In genomic region chr4:43795844-43796243, GRCm38 (mm10) we compare ENCODE assay signal across 14 mouse cellular contexts. TPM values are rescaled to one million over a fixed set of nuclear protein-coding genes. Genes with fewer than 3 reads are reported as not detected.
"Had no signal": no experiment of that assay in that cellular context is flagged by ENCODE, and none has a peak within 500 bp of the region (broad histone marks: within the 10 kb centered on the region; RNA-seq: fewer than 3 reads in every experiment).

No protein-coding gene starts in this region.

RNA-seq across cellular contexts. Expression of gene Olfr159, which starts 25.0 kb away (rescaled TPM):
- total RNA-seq: neutrophil, adult 5-6 weeks had no signal
- polyA plus RNA-seq: neural tube, embryonic 13.5 days; neural tube, embryonic 14.5 days; neural tube, embryonic 15.5 days; small intestine, adult 2 months; spleen, adult 2 months; stomach, embryonic 14.5 days; stomach, embryonic 15.5 days; stomach, embryonic 16.5 days; stomach, postnatal 0 days; testis, adult 2 months; thymus, adult 2 months; thymus, postnatal 0 days; urinary bladder, adult 2 months had no signal

RNA-seq across cellular contexts. Expression of gene Olfr156, which starts 27.9 kb away (rescaled TPM):
- total RNA-seq: neutrophil, adult 5-6 weeks had no signal
- polyA plus RNA-seq: neural tube, embryonic 13.5 days; neural tube, embryonic 14.5 days; neural tube, embryonic 15.5 days; small intestine, adult 2 months; spleen, adult 2 months; stomach, embryonic 14.5 days; stomach, embryonic 15.5 days; stomach, embryonic 16.5 days; stomach, postnatal 0 days; testis, adult 2 months; thymus, adult 2 months; thymus, postnatal 0 days; urinary bladder, adult 2 months had no signal

RNA-seq across cellular contexts. Expression of gene Olfr157, which starts 44.2 kb away (rescaled TPM):
- total RNA-seq: neutrophil, adult 5-6 weeks had no signal
- polyA plus RNA-seq: neural tube, embryonic 13.5 days; neural tube, embryonic 14.5 days; neural tube, embryonic 15.5 days; spleen, adult 2 months; stomach, embryonic 14.5 days; stomach, embryonic 15.5 days; stomach, embryonic 16.5 days; testis, adult 2 months; thymus, postnatal 0 days; urinary bladder, adult 2 months had no signal

RNA-seq across cellular contexts. Expression of gene Olfr155, which starts 55.5 kb away (rescaled TPM):
- total RNA-seq: neutrophil, adult 5-6 weeks had no signal
- polyA plus RNA-seq: neural tube, embryonic 13.5 days; neural tube, embryonic 14.5 days; neural tube, embryonic 15.5 days; small intestine, adult 2 months; spleen, adult 2 months; stomach, embryonic 14.5 days; stomach, embryonic 15.5 days; stomach, embryonic 16.5 days; stomach, postnatal 0 days; testis, adult 2 months; thymus, adult 2 months; thymus, postnatal 0 days; urinary bladder, adult 2 months had no signal
